12 mouse cellular contexts compared by ENCODE assay signal in genomic region chr3:108977340-108978030, GRCm38 (mm10). TPM values are rescaled to one million over a fixed set of nuclear protein-coding genes. Genes with fewer than 3 reads are reported as not detected.
DNase-seq lines count a peak whose midpoint lies in the region; ATAC-seq and TF ChIP-seq lines count a peak whose summit lies in the region.
"Had no signal": no experiment of that assay in that cellular context is flagged by ENCODE, and none has a peak within 500 bp of the region (broad histone marks: within the 10 kb centered on the region; RNA-seq: fewer than 3 reads in every experiment).

No protein-coding gene starts in this region.

- H3K4me2 ChIP-seq in liver, embryonic 12.5 days, result no peak overlapping the region
- H3K4me2 ChIP-seq: forebrain, embryonic 12.5 days had no signal

- H3K27ac ChIP-seq in thymus, adult 2 months (ENCODE audit: control insufficient read depth, insufficient read depth, low read length), result no peak overlapping the region
- no peak overlapping the region for H3K27ac ChIP-seq in liver, embryonic 12.5 days
- H3K27ac ChIP-seq: forebrain, embryonic 12.5 days; hindbrain, embryonic 10.5 days had no signal

- no peak overlapping the region for H3K4me3 ChIP-seq in thymus, adult 2 months (ENCODE audit: control insufficient read depth, insufficient read depth, low read length)
- no peak overlapping the region for H3K4me3 ChIP-seq in liver, embryonic 12.5 days
- H3K4me3 ChIP-seq: forebrain, embryonic 12.5 days; hindbrain, embryonic 10.5 days had no signal

- ATAC-seq in CD4-positive, CD25-positive, alpha-beta regulatory T cell, adult 4 months, result no peak
- peak; percentile 43; the same call in 1 of the 2 replicates for ATAC-seq in liver, embryonic 12.5 days
- ATAC-seq in monocyte, adult 5-6 weeks (replicated peaks; ENCODE audit: insufficient number of reproducible peaks, low FRiP score, low TSS enrichment, poor library complexity, severe bottlenecking), result no peak

- DNase-seq in CD4-positive, CD25-positive, alpha-beta regulatory T cell, adult 2 months (ENCODE audit: low read depth, low spot score), result peak; percentile 69
- DNase-seq in thymus, adult 2 months, result peak; percentile 30
- no peak for DNase-seq in thymus, postnatal 25 days
- no peak for DNase-seq in frontal cortex, postnatal 25 days (ENCODE audit: low spot score in 2 of 2)
- DNase-seq in neural tube, embryonic 10.5 days (ENCODE audit: extremely low spot score, low spot score), result no peak
- DNase-seq: cerebellum, adult 18-20 months had no signal

- no peaks in the 10 kb centered on the region for H3K9me3 ChIP-seq in liver, embryonic 12.5 days (replicated peaks)
- H3K9me3 ChIP-seq: forebrain, embryonic 12.5 days; hindbrain, embryonic 10.5 days had no signal

- H3K4me1 ChIP-seq in thymus, adult 2 months (replicated peaks; ENCODE audit: control insufficient read depth, insufficient read depth, low read length), result peaks cover 6% of the 10 kb centered on the region
- H3K4me1 ChIP-seq in liver, embryonic 12.5 days, result peaks cover 34% of the 10 kb centered on the region
- H3K4me1 ChIP-seq: forebrain, embryonic 12.5 days; hindbrain, embryonic 10.5 days had no signal

- WGBS in thymus, adult 2 months, result 96% methylated on average over 13 of the region's 13 CpGs
- 81% methylated on average over 13 of the region's 13 CpGs for WGBS in liver, embryonic 12.5 days (ENCODE audit: insufficient replicate concordance)

- TF ChIP-seq CTCF in thymus, adult 2 months (IDR thresholded peaks at IDR 0.05; ENCODE audit: borderline replicate concordance, control insufficient read depth, extremely low read depth, insufficient read depth, low read length, poor library complexity), result no peak

- no peak for TF ChIP-seq POLR2A in thymus, adult 2 months (IDR thresholded peaks at IDR 0.05; ENCODE audit: control insufficient read depth, extremely low read depth, insufficient read depth, low read length, poor library complexity)

- no peaks in the 10 kb centered on the region for H3K27me3 ChIP-seq in thymus, adult 2 months (ENCODE audit: control insufficient read depth, insufficient read depth, low read length)
- H3K27me3 ChIP-seq in liver, embryonic 12.5 days (replicated peaks), result no peaks in the 10 kb centered on the region
- H3K27me3 ChIP-seq: forebrain, embryonic 12.5 days had no signal

- H3K9ac ChIP-seq in liver, embryonic 12.5 days, result no peak overlapping the region
- H3K9ac ChIP-seq: forebrain, embryonic 12.5 days had no signal

- H3K36me3 ChIP-seq in thymus, adult 2 months (ENCODE audit: control insufficient read depth, insufficient read depth, low read length), result 0 out of 2 replicates have a peak, but pooled peaks cover 7% of the 10 kb centered on the region
- peaks cover 36% of the 10 kb centered on the region for H3K36me3 ChIP-seq in liver, embryonic 12.5 days

RNA-seq across cellular contexts. Expression of gene Gm9857, which starts 37.2 kb away (rescaled TPM):
- not detected for polyA plus RNA-seq in CD4-positive, CD25-positive, alpha-beta regulatory T cell, adult 4 months (2017; shearing (Covaris generic))
- polyA plus RNA-seq in thymus, adult 2 months (2012; rRNA removed), result 2.4 and 3.1 TPM in 2 replicates
- not detected in 2 replicates for polyA plus RNA-seq in liver, embryonic 12.5 days (2016; fragmentation: Nextera tagmentation; extraction: Ambion mirVana)
- not detected in 3 replicates for total RNA-seq in monocyte, adult 5-6 weeks (2017)
- total RNA-seq: layer of hippocampus, postnatal 14 days had no signal
- polyA plus RNA-seq: forebrain, embryonic 12.5 days; hindbrain, embryonic 10.5 days had no signal

RNA-seq across cellular contexts. Expression of gene Henmt1, which starts 37.8 kb away (rescaled TPM):
- polyA plus RNA-seq in CD4-positive, CD25-positive, alpha-beta regulatory T cell, adult 4 months (2017; shearing (Covaris generic)), result 1 to 10 TPM in 1 of 2 experiments, not detected in 1; 2.3 TPM
- 0.96 and 1.5 TPM in 2 replicates for polyA plus RNA-seq in thymus, adult 2 months (2012; rRNA removed)
- 0.11 and 0.14 TPM in 2 replicates for polyA plus RNA-seq in liver, embryonic 12.5 days (2016; fragmentation: Nextera tagmentation; extraction: Ambion mirVana)
- total RNA-seq in monocyte, adult 5-6 weeks (2017), result not detected in 3 replicates

RNA-seq across cellular contexts. Expression of gene Fam102b, which starts 49.9 kb away (rescaled TPM):
- polyA plus RNA-seq in CD4-positive, CD25-positive, alpha-beta regulatory T cell, adult 4 months (2017; shearing (Covaris generic)), result 1 to 10 TPM; 3.0 to 3.6 TPM
- polyA plus RNA-seq in thymus, adult 2 months (2012; rRNA removed), result 6.2 and 6.5 TPM in 2 replicates
- polyA plus RNA-seq in liver, embryonic 12.5 days (2016; fragmentation: Nextera tagmentation; extraction: Ambion mirVana), result 4.5 TPM in 2 replicates
- 17.6 to 26.8 TPM (median 25.0 TPM) in 3 replicates for total RNA-seq in monocyte, adult 5-6 weeks (2017)

Comparison
In these comparisons a context has a peak if more than half of its experiments do, and no peak if none do; other contexts are left out.
1. DNase-seq: peak in CD4-positive, CD25-positive, alpha-beta regulatory T cell, adult 2 months (single experiment) and thymus, adult 2 months (single experiment); none in thymus, postnatal 25 days (single experiment), frontal cortex, postnatal 25 days (0 of 2) and neural tube, embryonic 10.5 days (single experiment).